Mouse (Mus musculus) skeletal muscle tissue, adult 2 months (tissue): ENCODE data around the gene Ptpn22.
"Not testable (repeated sequence)": the region's sequence is repeated elsewhere in the genome, so short reads cannot be mapped to it uniquely, and the experiment has no call there.

Experiments used
- DNase-seq: peaks from one replicate; pipeline ENCODE4 v3.0.0-alpha.2; 2012; ENCODE audit warnings: low read depth, low spot score

The Ptpn22 gene

GRCm38 (mm10) chr3:103858881-103859801, at the start of gene Ptpn22:
Ptpn22 (plus strand) TSS chr3:103859795.
- peak; percentile 23 for DNase-seq

- DNase-seq, result no peak
Measured at GRCm38 (mm10) chr3:103809799-103810150, 49.8 kb upstream of the Ptpn22 start.

- DNase-seq, result no peak
Measured at GRCm38 (mm10) chr3:103810967-103811366, 48.6 kb upstream of the Ptpn22 start.

GRCm38 (mm10) chr3:103827548-103827947, 32.0 kb upstream of the Ptpn22 start:
- DNase-seq, result no peak

- DNase-seq, result no peak
Measured at GRCm38 (mm10) chr3:103829036-103829435, 30.6 kb upstream of the Ptpn22 start.

GRCm38 (mm10) chr3:103830681-103831080, 28.9 kb upstream of the Ptpn22 start:
- not testable (repeated sequence) for DNase-seq

- no peak for DNase-seq
Measured at GRCm38 (mm10) chr3:103831146-103831545, 28.4 kb upstream of the Ptpn22 start.

GRCm38 (mm10) chr3:103832426-103832825, 27.2 kb upstream of the Ptpn22 start, which contains the start of gene Bcl2l15:
Bcl2l15 (plus strand) TSS chr3:103832601.
- DNase-seq, result no peak

- no peak for DNase-seq
Measured at GRCm38 (mm10) chr3:103834001-103834400, 25.6 kb upstream of the Ptpn22 start.

GRCm38 (mm10) chr3:103835272-103835950, 24.2 kb upstream of the Ptpn22 start:
- no peak for DNase-seq

- no peak for DNase-seq
Measured at GRCm38 (mm10) chr3:103835951-103836310, 23.7 kb upstream of the Ptpn22 start.

- no peak for DNase-seq
Measured at GRCm38 (mm10) chr3:103836453-103836852, 23.1 kb upstream of the Ptpn22 start.

GRCm38 (mm10) chr3:103839711-103840110, 19.9 kb upstream of the Ptpn22 start:
- DNase-seq, result no peak

- DNase-seq, result not testable (repeated sequence)
Measured at GRCm38 (mm10) chr3:103840195-103840594, 19.4 kb upstream of the Ptpn22 start.

GRCm38 (mm10) chr3:103840946-103841345, 18.6 kb upstream of the Ptpn22 start:
- DNase-seq, result not testable (repeated sequence)

GRCm38 (mm10) chr3:103850644-103851363, 8.8 kb upstream of the Ptpn22 start:
- no peak for DNase-seq

GRCm38 (mm10) chr3:103851481-103851880, 8.1 kb upstream of the Ptpn22 start:
- no peak for DNase-seq

- no peak for DNase-seq
Measured at GRCm38 (mm10) chr3:103851882-103852281, 7.7 kb upstream of the Ptpn22 start.

- peak; percentile 25 for DNase-seq
Measured at GRCm38 (mm10) chr3:103852565-103853299, 6.9 kb upstream of the Ptpn22 start.

- DNase-seq, result no peak
Measured at GRCm38 (mm10) chr3:103853804-103854203, 5.8 kb upstream of the Ptpn22 start.

- DNase-seq, result no peak
Measured at GRCm38 (mm10) chr3:103857036-103857805, 2.4 kb upstream of the Ptpn22 start.
